Mouse (Mus musculus): Measurements from ENCODE around the gene Spef2.

DNA sequence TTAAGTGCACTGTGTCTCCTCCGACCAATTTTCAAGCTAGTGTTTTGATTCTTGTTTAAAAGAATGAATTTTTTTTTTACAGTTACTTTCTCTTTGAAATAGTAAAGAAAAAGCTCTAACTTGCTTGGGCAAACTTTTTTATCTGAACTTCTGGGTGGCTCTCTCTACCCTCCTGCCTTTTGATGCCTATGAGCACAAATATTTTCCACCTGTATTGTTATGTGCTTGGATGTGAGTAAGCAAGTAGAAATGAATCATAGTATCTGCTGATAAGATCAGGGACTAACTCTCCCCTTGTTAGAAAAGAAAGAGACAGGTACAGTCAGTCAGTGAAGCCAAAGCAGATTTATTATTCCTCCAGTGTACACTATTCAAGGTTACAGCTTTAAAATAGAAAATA lies 87.5 kb downstream of the Spef2 start:
- TF ChIP-seq CTCF (IDR thresholded peaks at IDR 0.05; ENCODE audit: low read depth): no peak
- TF ChIP-seq EP300 (IDR thresholded peaks at IDR 0.05; ENCODE audit: low read depth): no peak

Measured in liver, embryonic 14.5 days (tissue).